Comparison of ENCODE assay signal across 18 mouse cellular contexts in the genomic region with DNA sequence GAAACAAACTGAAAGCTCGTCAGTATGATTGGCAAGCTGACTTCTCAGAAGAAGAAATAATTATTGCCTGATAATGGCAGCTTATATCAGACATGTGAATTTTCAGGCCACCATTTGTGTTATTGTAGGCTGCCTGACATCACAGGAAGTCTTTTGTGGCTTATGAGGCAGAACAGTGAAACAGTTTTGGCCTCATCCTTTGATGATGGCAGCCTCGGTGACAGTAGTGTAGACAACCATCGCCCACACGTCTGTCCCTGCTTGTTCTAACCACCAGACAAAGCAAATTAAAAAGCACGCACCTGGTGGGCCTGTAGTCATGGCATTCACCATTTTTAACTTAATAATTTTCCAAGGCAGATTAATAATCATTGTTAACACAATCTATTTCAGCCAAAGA.
DNase-seq lines count a peak whose midpoint lies in the region; ATAC-seq lines count a peak whose summit lies in the region.
"Had no signal": no experiment of that assay in that cellular context is flagged by ENCODE, and none has a peak within 500 bp of the region (broad histone marks: within the 10 kb centered on the region; RNA-seq: fewer than 3 reads in every experiment).

No protein-coding gene starts in this region.

- peak; percentile 11 to 16 for DNase-seq in spleen, postnatal 36 days (ENCODE audit: low spot score in 2 of 2)
- DNase-seq in spleen, postnatal 14 days (ENCODE audit: low spot score in 2 of 2) = no peak
- DNase-seq in CD8-positive naive resting alpha-beta T cell, adult 2 months (ENCODE audit: low read depth in 2 of 2, low spot score in 2 of 2) = peak; percentile 52 to 72
- DNase-seq in thymus, postnatal 25 days = peak; percentile 40
- no peak for DNase-seq in layer of hippocampus, adult 9-11 months
- DNase-seq in cerebellum, postnatal 36 days = no peak
- DNase-seq in adrenal gland, postnatal 25 days = no peak
- DNase-seq: cerebellum, adult 11 months; cerebellum, adult 9-11 months; heart, postnatal 4 days; kidney, adult 9 months; kidney, postnatal 14 days; liver, embryonic 13.5 days; lung, embryonic 14.5 days; lung, postnatal 4 days had no signal

- ATAC-seq in monocyte, adult 5-6 weeks (replicated peaks; ENCODE audit: insufficient number of reproducible peaks, low FRiP score, low TSS enrichment, poor library complexity, severe bottlenecking) = peak; percentile 89
- ATAC-seq: intestine, embryonic 16.5 days; midbrain, embryonic 15.5 days had no signal

Comparison
In these comparisons a context has a peak if more than half of its experiments do, and no peak if none do; other contexts are left out.
1. DNase-seq: peak in spleen, postnatal 36 days (2 of 2), CD8-positive naive resting alpha-beta T cell, adult 2 months (2 of 2) and thymus, postnatal 25 days (single experiment); none in spleen, postnatal 14 days (0 of 2), layer of hippocampus, adult 9-11 months (single experiment), cerebellum, postnatal 36 days (0 of 2) and adrenal gland, postnatal 25 days (single experiment).